In the genomic region with DNA sequence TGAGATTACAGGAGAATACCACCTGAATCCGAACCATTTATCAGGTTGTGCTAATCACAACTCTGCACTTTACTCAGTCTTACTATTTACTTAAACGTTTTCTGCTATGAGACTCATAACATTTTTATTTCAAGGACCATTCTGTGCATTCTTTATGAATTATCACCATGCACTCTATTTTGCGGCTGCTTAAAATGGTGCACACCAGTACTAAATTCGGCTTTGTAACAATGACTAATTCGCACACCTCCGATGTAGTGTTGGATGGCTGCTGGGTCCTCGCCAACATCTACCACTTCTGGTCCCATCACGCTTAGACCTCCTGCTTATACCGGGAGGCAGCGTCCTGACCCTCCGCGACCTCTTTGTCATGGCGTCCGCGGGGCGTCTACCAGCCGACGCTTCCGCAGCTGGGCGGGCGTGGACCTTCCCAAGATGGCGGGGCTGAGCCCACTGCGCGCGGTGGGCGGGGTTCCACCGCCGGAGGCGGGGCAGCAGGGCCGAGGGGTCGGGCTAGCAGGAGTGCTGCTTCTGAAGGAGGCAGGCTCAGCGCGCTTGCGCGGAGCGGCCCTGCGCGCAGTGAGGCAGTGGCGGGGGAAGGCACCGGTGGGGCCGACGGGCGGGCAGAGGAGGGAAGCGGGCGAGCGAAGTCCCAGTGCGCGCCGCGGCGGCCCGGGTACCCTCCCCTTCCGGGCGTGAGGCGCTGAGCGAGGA, we compare ENCODE assay signal across 1 mouse cellular context.
A peak's percentile ranks its signal among the peaks of the same experiment; 100 is the strongest.
TF ChIP-seq lines count a peak whose summit lies in the region.

Gene Ube2g1 (plus strand): TSS at position 590 of the 714 bp plus-strand sequence.

TF ChIP-seq in MEL, 35 proteins besides CTCF, POLR2A, EP300 and RAD21 (continued from another document):
- no peak for TF ChIP-seq TAL1 (IDR thresholded peaks at IDR 0.05; ENCODE audit: low read length)
- no peak; the same call in none of the 2 replicates for TF ChIP-seq TCF12 (IDR thresholded peaks at IDR 0.05; ENCODE audit: low read depth, low read length)
- TF ChIP-seq RCOR1 (IDR thresholded peaks at IDR 0.05; ENCODE audit: low read depth, low read length), result no peak
- peak; percentile 95 for TF ChIP-seq HCFC1 (IDR thresholded peaks at IDR 0.05; ENCODE audit: low read depth, low read length)
- TF ChIP-seq MXI1 (IDR thresholded peaks at IDR 0.05; ENCODE audit: low read depth, low read length), result peak; percentile 73
- TF ChIP-seq CHD2 (IDR thresholded peaks at IDR 0.05; ENCODE audit: low read length), result no peak
- TF ChIP-seq USF1 (IDR thresholded peaks at IDR 0.05; ENCODE audit: low read depth, low read length), result 0 out of 2 replicates have a peak, but pooled peaks have one; percentile 21
- peak; percentile 92 for TF ChIP-seq ZMIZ1 (IDR thresholded peaks at IDR 0.05; ENCODE audit: low read depth, low read length)
- TF ChIP-seq MYC (IDR thresholded peaks at IDR 0.05; ENCODE audit: low read depth, low read length), result no peak; the same call in 1 of the 2 replicates
- TF ChIP-seq POLR2AphosphoS5 (IDR thresholded peaks at IDR 0.05; ENCODE audit: borderline replicate concordance, low read depth, low read length), result no peak
- TF ChIP-seq NELFE (IDR thresholded peaks at IDR 0.05; ENCODE audit: low read depth, low read length), result peak; percentile 86
- TF ChIP-seq JUND (IDR thresholded peaks at IDR 0.05; ENCODE audit: low read depth, low read length), result no peak
- peak; percentile 44; the same call in 1 of the 2 replicates for TF ChIP-seq MAX (IDR thresholded peaks at IDR 0.05; ENCODE audit: low read length)
TF ChIP-seq in MEL: peak in this region for 14.
